Mouse (Mus musculus): ENCODE data around the gene Ccdc85c. TPM values are rescaled to one million over a fixed set of nuclear protein-coding genes. Genes with fewer than 3 reads are reported as not detected.

The Ccdc85c gene
- polyA plus RNA-seq, 1 experiment, result 7.0 TPM

DNA sequence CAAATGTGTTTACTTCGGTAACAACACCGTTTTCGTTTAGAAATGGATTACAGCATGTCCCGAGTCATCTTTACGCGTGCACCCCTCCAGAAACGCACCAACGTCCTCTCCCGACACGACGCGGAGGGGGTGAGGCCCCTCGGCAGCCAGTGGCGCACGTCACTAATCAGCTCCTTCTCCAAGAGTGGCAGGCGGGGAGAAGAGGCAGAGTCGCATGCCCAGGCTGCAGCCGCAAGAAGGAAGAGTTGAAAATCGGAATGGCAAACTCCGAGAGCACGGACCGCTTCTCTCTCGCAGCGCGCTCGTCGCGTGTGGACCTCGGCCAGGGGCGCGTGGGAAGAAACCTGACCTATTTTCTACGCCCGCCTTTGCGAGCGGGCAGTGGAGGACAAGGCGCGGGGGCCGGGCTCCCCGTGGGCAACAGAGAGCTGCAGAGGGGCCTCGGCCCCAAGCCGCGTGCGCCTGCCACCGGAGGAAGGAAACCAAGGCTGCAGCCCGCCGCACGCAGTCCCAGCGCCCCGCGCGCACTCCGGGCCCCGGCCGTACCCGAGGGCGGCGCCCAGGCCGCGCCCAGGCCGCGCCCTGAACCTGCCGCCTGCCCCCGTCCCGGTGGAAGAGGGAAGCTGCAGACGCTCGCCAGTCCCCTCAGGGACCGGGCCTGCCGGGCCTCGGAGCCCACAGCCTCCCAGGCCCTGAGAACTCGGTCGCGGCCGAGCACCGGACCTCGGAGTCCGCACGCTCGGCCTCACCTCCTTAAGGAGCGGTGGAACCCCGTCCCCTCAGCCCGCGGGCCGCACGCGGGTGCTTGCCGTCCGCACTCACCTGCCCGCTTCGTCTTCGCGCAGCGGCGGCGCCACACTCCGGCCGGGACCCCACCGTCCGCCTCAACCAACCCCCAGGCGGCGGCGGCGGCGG lies 96.6 kb downstream of the Ccdc85c start:
- H3K79me2 ChIP-seq (ENCODE audit: control insufficient read depth, insufficient read depth), result peaks cover 85% of the 10 kb centered on the region
- peaks cover 17% of the 10 kb centered on the region for H3K36me3 ChIP-seq (ENCODE audit: control insufficient read depth, insufficient read depth)
- peak overlapping the region; percentile 100 for H3K4me3 ChIP-seq (ENCODE audit: insufficient read depth, poor library complexity, severe bottlenecking)
- no peak for TF ChIP-seq FOSL1 (IDR thresholded peaks at IDR 0.05; ENCODE audit: insufficient read depth, low read length, poor library complexity, severe bottlenecking)
- TF ChIP-seq CEBPB (IDR thresholded peaks at IDR 0.05; ENCODE audit: low read depth), result no peak
- no peak for TF ChIP-seq MYOD1 (IDR thresholded peaks at IDR 0.05; ENCODE audit: control insufficient read depth, insufficient read length, low read depth)
- no peak for TF ChIP-seq CTCF (IDR thresholded peaks at IDR 0.05; ENCODE audit: control insufficient read depth, insufficient read depth, insufficient read length)
- no peak for TF ChIP-seq MYOG (IDR thresholded peaks at IDR 0.05; ENCODE audit: control insufficient read depth, extremely low read depth, insufficient read length)
- TF ChIP-seq MAX (IDR thresholded peaks at IDR 0.05), result no peak
- no peak for TF ChIP-seq USF1 (IDR thresholded peaks at IDR 0.05; ENCODE audit: low read depth)
- no peaks in the 10 kb centered on the region for H3K27me3 ChIP-seq (ENCODE audit: control insufficient read depth, insufficient read depth, insufficient read length)
- peak overlapping the region; percentile 89 for H3ac ChIP-seq (ENCODE audit: control insufficient read depth, insufficient read length, low read depth)
- peaks cover 71% of the 10 kb centered on the region for H3K79me3 ChIP-seq (ENCODE audit: low read depth)

- TF ChIP-seq CEBPB (IDR thresholded peaks at IDR 0.05; ENCODE audit: low read depth), result no peak
- H3K79me3 ChIP-seq (ENCODE audit: low read depth), result peaks cover 81% of the 10 kb centered on the region
- H3K36me3 ChIP-seq (ENCODE audit: control insufficient read depth, insufficient read depth), result peaks cover 3% of the 10 kb centered on the region
- no peak overlapping the region for H3K4me3 ChIP-seq (ENCODE audit: insufficient read depth, poor library complexity, severe bottlenecking)
- H3K27me3 ChIP-seq (ENCODE audit: control insufficient read depth, insufficient read depth, insufficient read length), result no peaks in the 10 kb centered on the region
- no peak overlapping the region for H3ac ChIP-seq (ENCODE audit: control insufficient read depth, insufficient read length, low read depth)
- peaks cover 93% of the 10 kb centered on the region for H3K79me2 ChIP-seq (ENCODE audit: control insufficient read depth, insufficient read depth)
These were observed 98.9 kb downstream of the Ccdc85c start for GRCm38 (mm10) chr12:108176366-108176765.

GRCm38 (mm10) chr12:108174606-108175505 lies 100.4 kb downstream of the Ccdc85c start:
- no peaks in the 10 kb centered on the region for H3K27me3 ChIP-seq (ENCODE audit: control insufficient read depth, insufficient read depth, insufficient read length)
- H3K4me3 ChIP-seq (ENCODE audit: insufficient read depth, poor library complexity, severe bottlenecking), result no peak overlapping the region
- H3K79me3 ChIP-seq (ENCODE audit: low read depth), result peaks cover 78% of the 10 kb centered on the region
- no peak overlapping the region for H3ac ChIP-seq (ENCODE audit: control insufficient read depth, insufficient read length, low read depth)
- TF ChIP-seq MAX (IDR thresholded peaks at IDR 0.05) (no peak), FOSL1 (IDR thresholded peaks at IDR 0.05; ENCODE audit: insufficient read depth, low read length, poor library complexity, severe bottlenecking) (no peak), CTCF (IDR thresholded peaks at IDR 0.05; ENCODE audit: control insufficient read depth, insufficient read depth, insufficient read length) (no peak), MYOG (IDR thresholded peaks at IDR 0.05; ENCODE audit: control insufficient read depth, extremely low read depth, insufficient read length) (no peak), USF1 (IDR thresholded peaks at IDR 0.05; ENCODE audit: low read depth) (no peak), MYOD1 (IDR thresholded peaks at IDR 0.05; ENCODE audit: control insufficient read depth, insufficient read length, low read depth) (no peak), CEBPB (IDR thresholded peaks at IDR 0.05; ENCODE audit: low read depth) (no peak)
- no peaks in the 10 kb centered on the region for H3K36me3 ChIP-seq (ENCODE audit: control insufficient read depth, insufficient read depth)
- peaks cover 93% of the 10 kb centered on the region for H3K79me2 ChIP-seq (ENCODE audit: control insufficient read depth, insufficient read depth)

DNA sequence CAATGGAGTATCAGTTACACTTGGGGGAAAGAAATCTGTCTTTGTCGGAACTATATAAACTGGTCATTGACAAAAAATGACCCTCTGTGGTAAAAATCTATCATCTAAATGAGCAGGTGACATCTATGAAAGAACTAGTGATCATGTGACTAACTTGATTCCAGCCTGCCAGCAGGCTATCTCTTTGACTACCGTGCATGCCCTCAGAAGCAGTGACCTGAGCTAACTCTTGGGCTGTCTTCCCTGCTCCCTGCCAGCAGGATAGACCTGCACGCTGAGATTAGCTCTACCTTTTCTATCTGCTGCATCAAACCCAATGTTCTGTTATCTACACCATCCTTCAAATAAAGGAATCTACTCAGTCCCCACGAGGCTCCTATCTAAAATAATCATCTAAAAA lies 102.6 kb downstream of the Ccdc85c start:
- Histone ChIP-seq H3K36me3 (ENCODE audit: control insufficient read depth, insufficient read depth) (no peaks in the 10 kb centered on the region), H3K79me2 (ENCODE audit: control insufficient read depth, insufficient read depth) (peaks cover 100% of the 10 kb centered on the region), H3K27me3 (ENCODE audit: control insufficient read depth, insufficient read depth, insufficient read length) (no peaks in the 10 kb centered on the region), H3K79me3 (ENCODE audit: low read depth) (peaks cover 76% of the 10 kb centered on the region), H3K4me3 (ENCODE audit: insufficient read depth, poor library complexity, severe bottlenecking) (no peak overlapping the region), H3ac (ENCODE audit: control insufficient read depth, insufficient read length, low read depth) (no peak overlapping the region)
- TF ChIP-seq MYOG (IDR thresholded peaks at IDR 0.05; ENCODE audit: control insufficient read depth, extremely low read depth, insufficient read length), result no peak
- no peak for TF ChIP-seq CTCF (IDR thresholded peaks at IDR 0.05; ENCODE audit: control insufficient read depth, insufficient read depth, insufficient read length)
- TF ChIP-seq MYOD1 (IDR thresholded peaks at IDR 0.05; ENCODE audit: control insufficient read depth, insufficient read length, low read depth), result no peak
- TF ChIP-seq FOSL1 (IDR thresholded peaks at IDR 0.05; ENCODE audit: insufficient read depth, low read length, poor library complexity, severe bottlenecking), result no peak
- TF ChIP-seq CEBPB (IDR thresholded peaks at IDR 0.05; ENCODE audit: low read depth), result no peak
- no peak for TF ChIP-seq MAX (IDR thresholded peaks at IDR 0.05)
- no peak for TF ChIP-seq USF1 (IDR thresholded peaks at IDR 0.05; ENCODE audit: low read depth)

DNA sequence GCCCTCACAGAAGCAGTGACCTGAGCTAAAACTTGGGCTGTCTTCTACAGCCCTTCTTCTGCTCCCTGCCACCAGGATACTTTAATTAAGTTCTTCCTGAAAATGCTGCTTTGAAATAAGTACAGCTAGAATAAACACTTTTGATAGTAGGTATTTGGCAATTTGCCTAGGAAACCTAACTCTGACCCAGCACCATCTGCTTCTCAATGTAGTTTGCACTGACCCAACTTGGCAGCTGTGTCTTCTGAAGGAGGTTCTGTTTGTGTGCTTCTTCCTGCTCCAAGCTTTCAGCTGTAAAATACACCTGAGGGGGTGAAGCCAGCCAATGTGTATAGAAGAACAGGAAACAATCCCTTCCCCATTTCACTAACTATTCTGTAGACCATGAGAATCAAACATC lies 103.9 kb downstream of the Ccdc85c start:
- TF ChIP-seq CTCF (IDR thresholded peaks at IDR 0.05; ENCODE audit: control insufficient read depth, insufficient read depth, insufficient read length), result no peak
- no peak for TF ChIP-seq MYOG (IDR thresholded peaks at IDR 0.05; ENCODE audit: control insufficient read depth, extremely low read depth, insufficient read length)
- TF ChIP-seq MYOD1 (IDR thresholded peaks at IDR 0.05; ENCODE audit: control insufficient read depth, insufficient read length, low read depth), result no peak
- no peak for TF ChIP-seq MAX (IDR thresholded peaks at IDR 0.05)
- TF ChIP-seq USF1 (IDR thresholded peaks at IDR 0.05; ENCODE audit: low read depth), result no peak
- TF ChIP-seq CEBPB (IDR thresholded peaks at IDR 0.05; ENCODE audit: low read depth), result no peak
- no peak for TF ChIP-seq FOSL1 (IDR thresholded peaks at IDR 0.05; ENCODE audit: insufficient read depth, low read length, poor library complexity, severe bottlenecking)
- peaks cover 97% of the 10 kb centered on the region for H3K79me2 ChIP-seq (ENCODE audit: control insufficient read depth, insufficient read depth)
- H3K4me3 ChIP-seq (ENCODE audit: insufficient read depth, poor library complexity, severe bottlenecking), result no peak overlapping the region
- H3K79me3 ChIP-seq (ENCODE audit: low read depth), result peaks cover 67% of the 10 kb centered on the region
- H3K36me3 ChIP-seq (ENCODE audit: control insufficient read depth, insufficient read depth), result no peaks in the 10 kb centered on the region
- no peak overlapping the region for H3ac ChIP-seq (ENCODE audit: control insufficient read depth, insufficient read length, low read depth)
- no peaks in the 10 kb centered on the region for H3K27me3 ChIP-seq (ENCODE audit: control insufficient read depth, insufficient read depth, insufficient read length)
